In genomic region chr2:91263692-91264660, GRCm38 (mm10) we compare ENCODE assay signal across 8 mouse cellular contexts. TPM values are rescaled to one million over a fixed set of nuclear protein-coding genes. Genes with fewer than 3 reads are reported as not detected.
A peak's percentile ranks its signal among the peaks of the same experiment; 100 is the strongest.
DNase-seq lines count a peak whose midpoint lies in the region; ATAC-seq and TF ChIP-seq lines count a peak whose summit lies in the region.

No protein-coding gene starts in this region.

- TF ChIP-seq CTCF in MEL (IDR thresholded peaks at IDR 0.05 in 2 of 3, conservative IDR thresholded peaks at IDR 0.05 in 1 of 3; ENCODE audit: control insufficient read depth in 1 of 3, insufficient read depth in 1 of 3, low read depth in 2 of 3, low read length in 3 of 3, poor library complexity in 1 of 3, severe bottlenecking in 1 of 3) = no peak
- no peak for TF ChIP-seq CTCF in heart, postnatal 0 days (IDR thresholded peaks at IDR 0.05; ENCODE audit: low read depth)

- no peak for TF ChIP-seq RAD21 in MEL (IDR thresholded peaks at IDR 0.05; ENCODE audit: low read depth, low read length)

- TF ChIP-seq EP300 in MEL (IDR thresholded peaks at IDR 0.05; ENCODE audit: low read depth in 1 of 2, low read length in 2 of 2) = no peak
- no peak for TF ChIP-seq EP300 in heart, postnatal 0 days (IDR thresholded peaks at IDR 0.05; ENCODE audit: low read depth)

- H3K9me3 ChIP-seq in heart, embryonic 12.5 days (replicated peaks) = no peaks in the 10 kb centered on the region
- H3K9me3 ChIP-seq in MEL (replicated peaks; ENCODE audit: insufficient read depth, low read length) = no peaks in the 10 kb centered on the region
- H3K9me3 ChIP-seq in heart, postnatal 0 days (replicated peaks; ENCODE audit: control insufficient read depth, low read length) = no peaks in the 10 kb centered on the region
- no peaks in the 10 kb centered on the region for H3K9me3 ChIP-seq in midbrain, embryonic 10.5 days (replicated peaks)

- peaks cover 41% of the 10 kb centered on the region for H3K36me3 ChIP-seq in heart, embryonic 12.5 days
- peaks cover 5 to 10% of the 10 kb centered on the region in 2 experiments for H3K36me3 ChIP-seq in MEL (ENCODE audit: control insufficient read depth in 1 of 2, insufficient read depth in 2 of 2, low read length in 2 of 2)
- H3K36me3 ChIP-seq in heart, postnatal 0 days (replicated peaks; ENCODE audit: control insufficient read depth, insufficient read depth, low read length) = peaks cover 44% of the 10 kb centered on the region
- peaks cover 65% of the 10 kb centered on the region for H3K36me3 ChIP-seq in midbrain, embryonic 10.5 days

- WGBS in heart, embryonic 12.5 days = 86% methylated on average over 17 of the region's 17 CpGs
- WGBS in heart, postnatal 0 days = 84% methylated on average over 17 of the region's 17 CpGs
- WGBS in midbrain, embryonic 10.5 days = 91% methylated on average over 17 of the region's 17 CpGs

- peak overlapping the region; percentile 88 for H3K4me2 ChIP-seq in heart, embryonic 12.5 days
- peak overlapping the region; percentile 63 for H3K4me2 ChIP-seq in heart, postnatal 0 days (ENCODE audit: low read depth, low read length)

- H3K9ac ChIP-seq in heart, embryonic 12.5 days = peak overlapping the region; percentile 67
- peak overlapping the region; percentile 73 for H3K9ac ChIP-seq in MEL (ENCODE audit: control insufficient read depth, low read depth, low read length, poor library complexity, severe bottlenecking)
- peak overlapping the region; percentile 49 for H3K9ac ChIP-seq in heart, postnatal 0 days (replicated peaks; ENCODE audit: low read depth, low read length)

- H3K4me1 ChIP-seq in heart, embryonic 12.5 days (replicated peaks) = peaks cover 23% of the 10 kb centered on the region
- H3K4me1 ChIP-seq in MEL (ENCODE audit: control insufficient read depth in 1 of 2, insufficient read depth in 2 of 2, low read length in 2 of 2) = peaks cover 2 to 13% of the 10 kb centered on the region in 2 experiments; a peak in 3 of 4 replicates
- H3K4me1 ChIP-seq in heart, postnatal 0 days (ENCODE audit: control insufficient read depth, insufficient read depth) = peaks cover 11% of the 10 kb centered on the region; the same call in 1 of the 2 replicates
- peaks cover 25% of the 10 kb centered on the region for H3K4me1 ChIP-seq in midbrain, embryonic 10.5 days

- DNase-seq in heart, postnatal 25 days (ENCODE audit: low spot score) = no peak
- DNase-seq in MEL (ENCODE audit: low read depth, low spot score) = no peak
- DNase-seq in heart, postnatal 0 days (ENCODE audit: low spot score) = no peak
- DNase-seq in midbrain, embryonic 10.5 days (ENCODE audit: low spot score) = no peak
- DNase-seq in ovary, postnatal 36 days (ENCODE audit: low spot score) = no peak
- DNase-seq in lung, postnatal 25 days (ENCODE audit: low spot score) = no peak
- DNase-seq in left cerebral cortex, postnatal 36 days (ENCODE audit: low spot score in 2 of 2) = no peak

- peak overlapping the region; percentile 96 for H3K27ac ChIP-seq in heart, embryonic 12.5 days (ENCODE audit: poor library complexity, severe bottlenecking)
- no peak overlapping the region; the same call in none of the 2 replicates for H3K27ac ChIP-seq in MEL (ENCODE audit: control insufficient read depth, low read depth, low read length)
- peak overlapping the region; percentile 87 for H3K27ac ChIP-seq in heart, postnatal 0 days (ENCODE audit: low read depth)
- H3K27ac ChIP-seq in midbrain, embryonic 10.5 days (replicated peaks) = peak overlapping the region; percentile 96

- intact Hi-C loops in heart, postnatal 25 days (cut with DNase I) = loop anchor here (2.0 kb wide), 1 partner anchor 27 kb away; the partner anchor contains the start of gene Ddb2
- intact Hi-C loops in left cerebral cortex, postnatal 36 days (cut with DNase I) = no loop called here

- TF ChIP-seq POLR2A in MEL (IDR thresholded peaks at IDR 0.05; ENCODE audit: control insufficient read depth in 1 of 2, insufficient read depth in 1 of 2, low read depth in 1 of 2, low read length in 2 of 2, poor library complexity in 1 of 2) = no peak

- no peaks in the 10 kb centered on the region for H3K27me3 ChIP-seq in heart, embryonic 12.5 days (replicated peaks)
- no peaks in the 10 kb centered on the region for H3K27me3 ChIP-seq in MEL (ENCODE audit: control insufficient read depth in 1 of 2, insufficient read depth in 2 of 2, low read length in 2 of 2)
- no peaks in the 10 kb centered on the region for H3K27me3 ChIP-seq in heart, postnatal 0 days (ENCODE audit: control insufficient read depth, insufficient read depth, low read length)
- H3K27me3 ChIP-seq in midbrain, embryonic 10.5 days (ENCODE audit: low read depth, poor library complexity, severe bottlenecking) = no peaks in the 10 kb centered on the region

- H3K79me2 ChIP-seq in MEL (ENCODE audit: control insufficient read depth, insufficient read depth, low read length, poor library complexity) = peaks cover 17% of the 10 kb centered on the region

- peak overlapping the region; percentile 81; the same call in 1 of the 2 replicates for H3K4me3 ChIP-seq in heart, embryonic 12.5 days
- peak overlapping the region; percentile 44 to 93 for H3K4me3 ChIP-seq in MEL (ENCODE audit: control insufficient read depth in 1 of 2, insufficient read depth in 1 of 2, low read depth in 2 of 2, low read length in 2 of 2)
- peak overlapping the region; percentile 87 for H3K4me3 ChIP-seq in heart, postnatal 0 days (ENCODE audit: low read depth, low read length)
- H3K4me3 ChIP-seq in midbrain, embryonic 10.5 days = peak overlapping the region; percentile 84

- ATAC-seq in heart, embryonic 12.5 days (ENCODE audit: insufficient number of reproducible peaks, low FRiP score) = no peak
- ATAC-seq in heart, postnatal 0 days (ENCODE audit: insufficient read depth, low read depth) = no peak

TF ChIP-seq in MEL, 35 proteins besides CTCF, POLR2A, EP300 and RAD21:
- TF ChIP-seq TCF12 (IDR thresholded peaks at IDR 0.05; ENCODE audit: low read depth, low read length) (no peak), USF1 (IDR thresholded peaks at IDR 0.05; ENCODE audit: low read depth, low read length) (no peak), ZNF384 (IDR thresholded peaks at IDR 0.05; ENCODE audit: low read depth, low read length) (no peak), RCOR1 (IDR thresholded peaks at IDR 0.05; ENCODE audit: low read depth, low read length) (no peak), E2F4 (IDR thresholded peaks at IDR 0.05; ENCODE audit: borderline replicate concordance, low read depth, low read length) (no peak), UBTF (IDR thresholded peaks at IDR 0.05; ENCODE audit: borderline replicate concordance, insufficient read depth, low read depth, low read length) (no peak), SMC3 (IDR thresholded peaks at IDR 0.05; ENCODE audit: low read depth, low read length) (no peak)

RNA-seq across cellular contexts. Expression of gene Arfgap2, which starts 0.8 kb away (rescaled TPM):
- polyA plus RNA-seq in heart, embryonic 12.5 days (2016; fragmentation: Nextera tagmentation; extraction: Ambion mirVana) = 73.9 and 74.2 TPM in 2 replicates
- total RNA-seq in heart, postnatal 25 days (2021) = 10 to 100 TPM; 56.2 TPM
- 68.4 and 80.2 TPM in 2 replicates for total RNA-seq in MEL (2012; rRNA removed)
- polyA plus RNA-seq in MEL (2012; ENCODE audit: insufficient read depth in 1 of 2, insufficient read length in 2 of 2, low read depth in 1 of 2, low replicate concordance in 2 of 2, missing spikeins in 1 of 2) = 10 to 100 TPM in 1 of 2 experiments, not detected in 1; 73.1 TPM
- 49.9 and 56.5 TPM in 2 replicates for total RNA-seq in heart, postnatal 0 days (2014; rRNA removed; ENCODE audit: low replicate concordance)
- polyA plus RNA-seq in heart, postnatal 0 days (2015; fragmentation: Nextera tagmentation; extraction: Ambion mirVana) = 53.0 and 56.3 TPM in 2 replicates
- polyA plus RNA-seq in midbrain, embryonic 10.5 days (2016; fragmentation: Nextera tagmentation; extraction: Ambion mirVana) = 99.0 and 104 TPM in 2 replicates
- total RNA-seq in left cerebral cortex, postnatal 36 days (2021) = 10 to 100 TPM; 66.2 to 78.1 TPM

RNA-seq across cellular contexts. Expression of gene Pacsin3, which starts 8.2 kb away (rescaled TPM):
- polyA plus RNA-seq in heart, embryonic 12.5 days (2016; fragmentation: Nextera tagmentation; extraction: Ambion mirVana) = 30.4 and 31.9 TPM in 2 replicates
- total RNA-seq in heart, postnatal 25 days (2021) = 100 to 1,000 TPM; 133 to 138 TPM
- total RNA-seq in MEL (2012; rRNA removed) = 3.4 and 4.1 TPM in 2 replicates
- polyA plus RNA-seq in MEL (2012; ENCODE audit: insufficient read depth in 1 of 2, insufficient read length in 2 of 2, low read depth in 1 of 2, low replicate concordance in 2 of 2, missing spikeins in 1 of 2) = 1 to 10 TPM in 1 of 2 experiments, not detected in 1; 6.7 TPM
- 104 and 128 TPM in 2 replicates for total RNA-seq in heart, postnatal 0 days (2014; rRNA removed; ENCODE audit: low replicate concordance)
- polyA plus RNA-seq in heart, postnatal 0 days (2015; fragmentation: Nextera tagmentation; extraction: Ambion mirVana) = 58.7 and 59.9 TPM in 2 replicates
- 38.9 and 40.5 TPM in 2 replicates for polyA plus RNA-seq in midbrain, embryonic 10.5 days (2016; fragmentation: Nextera tagmentation; extraction: Ambion mirVana)
- total RNA-seq in left cerebral cortex, postnatal 36 days (2021) = 10 to 100 TPM; 40.8 to 43.2 TPM

RNA-seq across cellular contexts. Expression of gene Ddb2, which starts 27.2 kb away (rescaled TPM):
- polyA plus RNA-seq in heart, embryonic 12.5 days (2016; fragmentation: Nextera tagmentation; extraction: Ambion mirVana) = 7.5 and 7.7 TPM in 2 replicates
- total RNA-seq in heart, postnatal 25 days (2021) = 1 to 10 TPM; 2.9 to 3.1 TPM
- total RNA-seq in MEL (2012; rRNA removed) = 7.0 and 8.4 TPM in 2 replicates
- 10 to 100 TPM in 1 of 2 experiments, not detected in 1; 12.6 TPM for polyA plus RNA-seq in MEL (2012; ENCODE audit: insufficient read depth in 1 of 2, insufficient read length in 2 of 2, low read depth in 1 of 2, low replicate concordance in 2 of 2, missing spikeins in 1 of 2)
- 2.2 and 6.0 TPM in 2 replicates for total RNA-seq in heart, postnatal 0 days (2014; rRNA removed; ENCODE audit: low replicate concordance)
- polyA plus RNA-seq in heart, postnatal 0 days (2015; fragmentation: Nextera tagmentation; extraction: Ambion mirVana) = 4.7 and 6.0 TPM in 2 replicates
- 7.9 and 9.4 TPM in 2 replicates for polyA plus RNA-seq in midbrain, embryonic 10.5 days (2016; fragmentation: Nextera tagmentation; extraction: Ambion mirVana)
- 10 to 100 TPM in 1 of 2 experiments, 1 to 10 TPM in 1; 9.6 to 12.2 TPM for total RNA-seq in left cerebral cortex, postnatal 36 days (2021)
